Mouse (Mus musculus) embryonic facial prominence, embryonic 13.5 days (tissue): ENCODE measurements around the gene Cd180. TPM values are rescaled to one million over a fixed set of nuclear protein-coding genes. Genes with fewer than 3 reads are reported as not detected.

Experiments
- ATAC-seq: fragments of 200-750 bp; cut with Nextera tagmentation; 2 replicates; pipeline ENCODE4 v1.8.0; 2017; ENCODE audit warnings: low read depth; ENCODE audit not compliant: insufficient number of reproducible peaks, insufficient read depth, low FRiP score, low TSS enrichment
- H3K27ac ChIP-seq: fragments of 300-500 bp; sonication (generic); 2 replicates; pipeline ENCODE4 v1.5.1; 2015; ENCODE audit warnings: moderate library complexity, mild to moderate bottlenecking, inconsistent platforms
- H3K27me3 ChIP-seq: fragments of 300-500 bp; sonication (generic); 2 replicates; pipeline ENCODE4 v1.6.1; 2015; ENCODE audit warnings: mild to moderate bottlenecking, inconsistent platforms
- H3K36me3 ChIP-seq: fragments of 300-500 bp; sonication (generic); 2 replicates; pipeline ENCODE4 v1.6.1; 2015; ENCODE audit warnings: mild to moderate bottlenecking, inconsistent platforms
- H3K4me1 ChIP-seq: fragments of 300-500 bp; sonication (generic); 2 replicates; pipeline ENCODE4 v1.6.1; 2015; ENCODE audit warnings: inconsistent platforms
- H3K4me2 ChIP-seq: fragments of 300-500 bp; sonication (generic); 2 replicates; pipeline ENCODE4 v1.6.1; 2015; ENCODE audit warnings: moderate library complexity, mild to moderate bottlenecking, inconsistent platforms
- H3K4me3 ChIP-seq: fragments of 300-500 bp; sonication (generic); 2 replicates; pipeline ENCODE4 v1.5.1; 2015; ENCODE audit warnings: mild to moderate bottlenecking, inconsistent platforms
- H3K9ac ChIP-seq: fragments of 300-500 bp; sonication (generic); 2 replicates; pipeline ENCODE4 v1.6.1; 2015; ENCODE audit warnings: mild to moderate bottlenecking, inconsistent platforms
- H3K9me3 ChIP-seq: fragments of 300-500 bp; sonication (generic); 2 replicates; pipeline ENCODE4 v1.6.1; 2016; ENCODE audit warnings: inconsistent platforms
- WGBS: fragments of 180-500 bp; shearing (Covaris S2); methylation state at CpG from one replicate; pipeline ENCODE4 v1.1.7; 2015; ENCODE audit warnings: mixed read lengths; 5-methylcytosine and 5-hydroxymethylcytosine counted together
- polyA plus RNA-seq: library from polyadenylated mRNA; unstranded; fragments of >200 nt; fragmentation: Nextera tagmentation; extraction: Ambion mirVana; gene quantifications from 2 replicates; pipeline ENCODE4 v1.2.1, GENCODE M21; 2015

The Cd180 gene
- polyA plus RNA-seq, 1 experiment from 2014 or later, result 0.55 TPM

DNA sequence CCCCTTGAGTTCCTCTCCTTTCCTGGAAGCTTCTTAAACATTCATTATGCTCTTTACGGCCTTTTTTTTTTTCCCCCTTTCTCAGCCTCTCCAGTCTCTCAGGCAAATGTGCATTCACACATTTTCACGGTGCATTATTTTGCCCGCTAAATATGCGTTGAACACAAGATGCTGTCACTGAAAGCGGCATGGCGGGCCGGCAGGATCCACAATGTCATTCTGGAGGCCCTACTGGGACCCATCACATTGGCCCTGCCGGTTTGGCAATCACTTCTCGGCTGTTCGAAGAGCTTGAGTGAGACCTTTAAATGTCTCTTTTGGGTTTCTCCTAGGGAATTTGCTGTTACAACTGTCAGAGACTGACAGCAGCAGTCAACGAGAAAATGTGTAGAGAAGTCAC, 71.9 kb downstream of the Cd180 start:
- Histone ChIP-seq H3K9me3 (no peaks in the 10 kb centered on the region), H3K4me1 (0 out of 2 replicates have a peak, but pooled peaks cover 3% of the 10 kb centered on the region), H3K27ac (no peak overlapping the region), H3K36me3 (peaks cover 34% of the 10 kb centered on the region), H3K4me3 (no peak overlapping the region), H3K4me2 (no peak overlapping the region), H3K9ac (no peak overlapping the region), H3K27me3 (no peaks in the 10 kb centered on the region)
- 84% methylated on average over 11 of the region's 11 CpGs for WGBS
- ATAC-seq, result no peak

GRCm38 (mm10) chr13:102767110-102767509, 73.8 kb downstream of the Cd180 start:
- Histone ChIP-seq H3K36me3 (peaks cover 33% of the 10 kb centered on the region), H3K27me3 (no peaks in the 10 kb centered on the region), H3K9ac (no peak overlapping the region), H3K4me3 (no peak overlapping the region), H3K4me2 (no peak overlapping the region), H3K27ac (no peak overlapping the region), H3K9me3 (no peaks in the 10 kb centered on the region), H3K4me1 (0 out of 2 replicates have a peak, but pooled peaks cover 3% of the 10 kb centered on the region)
- no peak for ATAC-seq
- 62% methylated on average over 7 of the region's 7 CpGs for WGBS

GRCm38 (mm10) chr13:102768512-102768911, 75.2 kb downstream of the Cd180 start:
- peaks cover 33% of the 10 kb centered on the region for H3K36me3 ChIP-seq
- H3K4me3 ChIP-seq, result no peak overlapping the region
- H3K4me1 ChIP-seq, result peaks cover 13% of the 10 kb centered on the region; the same call in 1 of the 2 replicates
- no peaks in the 10 kb centered on the region for H3K9me3 ChIP-seq
- no peak overlapping the region for H3K27ac ChIP-seq
- no peak overlapping the region for H3K4me2 ChIP-seq
- WGBS, result 88% methylated on average over 11 of the region's 11 CpGs
- ATAC-seq, result no peak
- no peak overlapping the region for H3K9ac ChIP-seq
- no peaks in the 10 kb centered on the region for H3K27me3 ChIP-seq

- no peak overlapping the region for H3K4me2 ChIP-seq
- no peak overlapping the region for H3K9ac ChIP-seq
- no peaks in the 10 kb centered on the region for H3K27me3 ChIP-seq
- peaks cover 22% of the 10 kb centered on the region for H3K36me3 ChIP-seq
- no peak overlapping the region for H3K27ac ChIP-seq
- no peak overlapping the region for H3K4me3 ChIP-seq
- 54% methylated on average over 8 of the region's 8 CpGs for WGBS
- no peaks in the 10 kb centered on the region for H3K9me3 ChIP-seq
- peaks cover 19% of the 10 kb centered on the region; the same call in 1 of the 2 replicates for H3K4me1 ChIP-seq
- no peak for ATAC-seq
Measured at GRCm38 (mm10) chr13:102770194-102770593, 76.8 kb downstream of the Cd180 start.

- WGBS, result 89% methylated on average over 9 of the region's 9 CpGs
- H3K9ac ChIP-seq, result no peak overlapping the region
- H3K9me3 ChIP-seq, result no peaks in the 10 kb centered on the region
- no peak overlapping the region for H3K4me3 ChIP-seq
- H3K27me3 ChIP-seq, result no peaks in the 10 kb centered on the region
- ATAC-seq, result no peak
- H3K4me2 ChIP-seq, result no peak overlapping the region
- H3K4me1 ChIP-seq, result peaks cover 16% of the 10 kb centered on the region; the same call in 1 of the 2 replicates
- H3K36me3 ChIP-seq, result peaks cover 12% of the 10 kb centered on the region
- H3K27ac ChIP-seq, result no peak overlapping the region
Measured at GRCm38 (mm10) chr13:102773169-102773568, 79.8 kb downstream of the Cd180 start.

GRCm38 (mm10) chr13:102774786-102775201, 81.4 kb downstream of the Cd180 start:
- WGBS, result 41% methylated on average over 7 of the region's 7 CpGs
- Histone ChIP-seq H3K36me3 (peaks cover 18% of the 10 kb centered on the region), H3K9me3 (no peaks in the 10 kb centered on the region), H3K4me3 (no peak overlapping the region), H3K4me1 (peaks cover 16% of the 10 kb centered on the region; the same call in 1 of the 2 replicates), H3K27ac (peak overlapping the region; percentile 55), H3K27me3 (no peaks in the 10 kb centered on the region), H3K9ac (no peak overlapping the region), H3K4me2 (no peak overlapping the region; the same call in 1 of the 2 replicates)
- no peak for ATAC-seq

GRCm38 (mm10) chr13:102775506-102775905, 82.1 kb downstream of the Cd180 start:
- Histone ChIP-seq H3K27me3 (no peaks in the 10 kb centered on the region), H3K36me3 (peaks cover 14% of the 10 kb centered on the region), H3K9me3 (no peaks in the 10 kb centered on the region), H3K27ac (0 out of 2 replicates have a peak overlapping the region, but pooled peaks have one; percentile 55), H3K4me3 (no peak overlapping the region), H3K4me2 (no peak overlapping the region), H3K9ac (no peak overlapping the region), H3K4me1 (peaks cover 16% of the 10 kb centered on the region; the same call in 1 of the 2 replicates)
- 72% methylated on average over 6 of the region's 6 CpGs for WGBS
- no peak for ATAC-seq

DNA sequence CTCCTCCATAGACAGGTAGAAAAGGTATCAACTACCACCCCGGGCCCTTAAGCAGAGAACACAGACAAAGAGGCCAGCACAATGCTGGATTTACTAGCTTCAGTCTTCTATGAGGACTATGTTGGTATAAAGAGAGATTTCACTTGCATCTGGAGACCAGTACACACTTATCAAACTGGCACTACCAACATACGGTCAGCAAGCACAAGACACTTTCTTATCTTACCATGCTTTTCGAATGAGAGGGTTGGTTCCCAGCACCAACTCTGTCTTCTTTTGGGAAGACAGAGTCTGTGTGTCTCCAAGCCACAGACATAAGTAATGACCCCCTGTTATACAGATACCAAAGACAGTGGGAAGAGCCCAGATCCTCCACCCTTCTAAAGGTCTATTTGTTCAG, 85.5 kb downstream of the Cd180 start:
- H3K9me3 ChIP-seq, result no peaks in the 10 kb centered on the region
- ATAC-seq, result no peak
- no peak overlapping the region for H3K27ac ChIP-seq
- no peak overlapping the region for H3K4me3 ChIP-seq
- H3K36me3 ChIP-seq, result peaks cover 21% of the 10 kb centered on the region
- no peak overlapping the region for H3K4me2 ChIP-seq
- H3K4me1 ChIP-seq, result peaks cover 5% of the 10 kb centered on the region; the same call in 1 of the 2 replicates
- no peaks in the 10 kb centered on the region for H3K27me3 ChIP-seq
- WGBS, result 91% methylated on average over 3 of the region's 3 CpGs
- no peak overlapping the region for H3K9ac ChIP-seq

DNA sequence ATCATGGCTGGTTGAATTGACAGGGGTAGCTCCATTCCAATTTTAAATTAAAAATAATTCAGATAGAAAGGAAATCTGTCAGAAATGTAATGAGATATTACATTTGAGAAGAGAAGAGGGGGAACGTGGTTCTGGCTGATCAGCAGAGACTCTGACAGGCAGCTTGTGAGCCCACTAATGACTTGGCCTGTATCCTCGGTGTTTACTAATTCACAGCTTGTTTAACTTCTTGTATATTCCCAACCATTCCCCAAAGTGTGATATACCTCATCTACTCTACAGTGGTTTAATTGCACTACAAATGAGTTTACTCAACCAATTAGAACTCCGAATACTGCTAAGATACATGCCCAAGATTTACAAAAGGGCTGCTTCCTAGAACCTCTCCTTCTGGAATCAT, 85.9 kb downstream of the Cd180 start:
- WGBS, result 86% methylated on average over 3 of the region's 3 CpGs
- no peak overlapping the region for H3K9ac ChIP-seq
- no peaks in the 10 kb centered on the region for H3K27me3 ChIP-seq
- H3K27ac ChIP-seq, result no peak overlapping the region
- no peak for ATAC-seq
- no peak overlapping the region for H3K4me2 ChIP-seq
- peaks cover under 1% of the 10 kb centered on the region; the same call in 1 of the 2 replicates for H3K4me1 ChIP-seq
- no peaks in the 10 kb centered on the region for H3K9me3 ChIP-seq
- no peak overlapping the region for H3K4me3 ChIP-seq
- H3K36me3 ChIP-seq, result peaks cover 21% of the 10 kb centered on the region

GRCm38 (mm10) chr13:102783531-102784310, 90.4 kb downstream of the Cd180 start:
- H3K4me3 ChIP-seq, result no peak overlapping the region
- H3K36me3 ChIP-seq, result peaks cover 27% of the 10 kb centered on the region; the same call in 1 of the 2 replicates
- H3K9me3 ChIP-seq, result no peaks in the 10 kb centered on the region
- H3K9ac ChIP-seq, result no peak overlapping the region
- 83% methylated on average over 7 of the region's 7 CpGs for WGBS
- ATAC-seq, result no peak
- H3K4me1 ChIP-seq, result peaks cover 4% of the 10 kb centered on the region; the same call in 1 of the 2 replicates
- no peak overlapping the region for H3K27ac ChIP-seq
- no peaks in the 10 kb centered on the region for H3K27me3 ChIP-seq
- H3K4me2 ChIP-seq, result no peak overlapping the region

DNA sequence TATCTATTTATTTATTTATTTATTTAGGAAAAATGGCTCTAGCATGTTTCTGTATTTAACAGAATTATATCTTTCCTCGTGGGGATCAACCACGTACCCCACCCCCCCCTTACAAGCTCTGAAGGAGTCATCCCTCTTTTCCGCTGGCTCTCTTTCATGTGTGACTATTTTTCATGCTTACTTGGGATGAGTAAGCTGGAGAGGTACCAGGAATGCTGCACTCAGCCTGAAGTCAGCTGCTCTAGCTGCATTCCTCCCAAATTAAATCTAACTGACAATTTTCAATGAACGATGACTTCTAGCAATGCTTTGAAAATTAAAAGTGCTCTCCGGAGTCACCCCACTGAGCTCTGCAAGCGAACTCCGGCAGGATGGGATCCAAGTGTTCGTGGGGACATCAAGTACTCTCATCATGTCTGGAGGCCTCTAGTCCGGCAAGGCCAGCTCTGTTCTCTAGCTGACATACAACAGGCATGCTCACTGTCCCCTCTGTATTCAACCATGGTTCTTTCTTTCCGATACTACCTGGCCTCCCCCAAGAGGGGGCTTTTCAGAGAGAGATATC, 93.4 kb downstream of the Cd180 start:
- Histone ChIP-seq H3K4me3 (no peak overlapping the region), H3K4me1 (peaks cover 8% of the 10 kb centered on the region), H3K36me3 (peaks cover 16% of the 10 kb centered on the region; the same call in 1 of the 2 replicates), H3K27ac (0 out of 2 replicates have a peak overlapping the region, but pooled peaks have one; percentile 33), H3K27me3 (no peaks in the 10 kb centered on the region), H3K9ac (no peak overlapping the region), H3K4me2 (no peak overlapping the region), H3K9me3 (no peaks in the 10 kb centered on the region)
- WGBS, result 67% methylated on average over 10 of the region's 10 CpGs
- ATAC-seq, result no peak
